Mouse (Mus musculus) right cerebral cortex, postnatal 25 days (tissue): ENCODE data around the gene Trpm6.

Source experiments
- DNase-seq: peaks from one replicate; pipeline ENCODE4 v3.0.0; 2022

Gene Trpm6

DNA sequence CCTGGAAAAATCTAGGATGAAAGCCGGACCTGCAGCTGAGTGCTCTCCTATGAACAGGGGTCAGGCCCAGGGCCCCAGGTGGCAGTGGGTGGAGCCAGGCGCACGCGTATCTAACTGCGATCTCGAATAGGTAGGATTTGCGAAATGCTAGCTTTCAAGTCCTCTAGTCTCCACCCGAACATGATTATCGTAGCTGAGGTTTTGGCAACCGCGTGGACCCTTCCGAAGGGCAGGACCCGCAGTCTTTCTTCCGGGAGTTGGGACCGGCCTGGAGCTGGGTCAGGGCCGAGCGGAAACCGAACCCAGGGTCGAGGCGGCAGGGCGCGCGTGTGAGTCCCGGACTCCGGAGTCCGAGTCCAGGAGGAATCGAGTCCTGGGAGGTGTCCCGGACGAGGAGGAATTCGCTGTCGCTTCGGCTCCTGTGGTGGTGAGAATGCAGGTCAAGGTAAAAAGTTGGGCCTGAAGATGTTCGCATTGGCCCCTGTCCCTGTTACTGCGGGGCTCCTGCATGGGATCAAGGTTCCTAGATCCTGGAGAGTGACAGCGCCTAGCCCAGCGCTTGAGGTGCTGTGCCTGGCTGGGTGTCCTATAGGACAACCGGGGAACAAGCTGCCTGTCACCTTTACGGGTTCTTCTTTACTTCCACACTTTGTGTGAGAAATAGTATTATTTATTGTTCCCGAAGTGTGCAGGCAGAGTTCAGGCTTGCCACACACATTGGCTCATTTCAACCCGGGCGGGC, at the start of gene Trpm6:
Trpm6 (plus strand) TSS at position 386 of the 742 bp plus-strand sequence.
- no peak for DNase-seq

DNA sequence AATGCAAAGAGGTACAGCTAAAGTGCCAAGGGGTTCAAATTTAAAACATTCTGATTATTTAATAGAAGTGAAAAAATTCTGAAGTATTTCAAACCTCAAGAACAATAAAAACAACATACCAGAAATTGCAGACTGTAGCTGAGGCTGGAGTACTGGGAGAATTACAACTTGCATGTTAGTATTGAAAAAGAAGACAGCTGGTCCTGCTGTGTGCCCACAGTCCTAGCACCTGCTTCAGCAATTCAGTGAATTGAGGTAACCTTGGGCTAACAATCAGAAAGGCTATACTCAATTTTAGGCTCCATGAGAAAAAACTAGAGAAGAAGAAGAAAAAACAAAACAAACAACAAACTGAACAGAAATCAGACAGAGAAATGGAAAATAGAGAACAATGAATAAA, 41.7 kb upstream of the Trpm6 start:
- DNase-seq = no peak

DNA sequence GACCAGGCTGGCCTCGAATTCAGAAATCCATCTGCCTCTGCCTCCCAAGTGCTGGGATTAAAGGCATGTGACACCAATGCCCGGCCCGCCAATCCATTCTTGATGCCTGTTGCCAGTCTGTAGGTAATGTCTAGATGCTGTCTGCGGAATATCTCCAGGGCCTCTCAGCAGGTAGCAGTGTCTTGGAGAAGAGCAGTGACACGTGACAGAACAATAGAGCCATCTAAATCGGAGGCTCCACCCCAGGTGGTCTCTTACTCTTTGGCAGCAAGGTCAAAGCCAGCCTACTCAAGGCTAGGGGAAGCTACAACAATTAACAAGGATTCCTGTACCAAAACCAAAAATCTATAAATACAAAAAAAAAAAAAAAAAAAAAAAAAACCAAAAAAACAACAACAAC, 38.9 kb upstream of the Trpm6 start:
- DNase-seq = no peak

GRCm38 (mm10) chr19:18711589-18711988, 38.2 kb upstream of the Trpm6 start:
- no peak for DNase-seq

GRCm38 (mm10) chr19:18712153-18712865, 37.5 kb upstream of the Trpm6 start:
- no peak for DNase-seq

DNA sequence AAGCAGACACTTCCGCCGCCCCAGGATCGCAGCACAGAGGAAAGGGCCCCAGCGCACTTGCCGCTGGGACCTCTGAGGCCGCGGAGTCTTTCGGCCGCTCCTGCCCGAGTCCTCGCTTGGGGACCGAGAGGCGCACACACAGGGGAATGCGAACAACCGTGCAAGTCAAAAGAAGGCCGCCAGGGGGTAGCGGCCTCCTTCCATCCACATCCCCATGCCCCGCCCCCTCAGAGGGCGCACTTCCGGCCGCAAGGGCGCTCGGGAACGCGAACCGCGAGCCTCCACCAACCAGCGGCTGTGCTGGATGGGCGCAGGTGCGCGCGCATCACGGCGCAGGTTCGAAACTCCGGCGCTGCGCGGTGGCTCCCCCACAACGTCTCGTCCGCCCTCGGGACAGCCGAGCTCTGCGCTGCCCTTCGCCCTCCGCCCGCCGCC, 36.9 kb upstream of the Trpm6 start, which contains the start of gene D030056L22Rik:
D030056L22Rik (plus strand) TSS at position 328 of the 435 bp plus-strand sequence.
- DNase-seq = peak; percentile 98

DNA sequence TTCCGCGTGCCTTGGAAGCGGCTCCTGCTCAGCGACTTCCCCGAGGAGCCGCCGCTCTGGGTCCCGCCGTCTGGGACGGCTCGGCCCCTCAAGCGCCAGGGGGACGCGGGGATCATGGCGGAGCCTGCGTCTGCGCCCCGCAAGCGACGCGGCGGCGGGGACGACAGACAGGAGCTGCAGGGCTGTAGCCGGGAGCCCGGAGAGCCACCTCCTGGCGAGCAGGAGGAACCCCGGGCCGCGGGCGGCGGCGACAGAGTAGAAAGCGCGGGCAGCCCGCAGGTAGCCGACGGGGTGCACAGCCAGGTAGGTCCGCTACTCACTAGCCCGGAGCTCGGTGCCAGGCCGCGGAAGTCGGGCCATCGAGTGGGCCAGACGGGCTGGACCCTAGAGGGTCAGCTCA, 36.4 kb upstream of the Trpm6 start:
- DNase-seq = peak; percentile 53

- peak; percentile 25 for DNase-seq
Measured at GRCm38 (mm10) chr19:18716374-18716773, 33.4 kb upstream of the Trpm6 start.

DNA sequence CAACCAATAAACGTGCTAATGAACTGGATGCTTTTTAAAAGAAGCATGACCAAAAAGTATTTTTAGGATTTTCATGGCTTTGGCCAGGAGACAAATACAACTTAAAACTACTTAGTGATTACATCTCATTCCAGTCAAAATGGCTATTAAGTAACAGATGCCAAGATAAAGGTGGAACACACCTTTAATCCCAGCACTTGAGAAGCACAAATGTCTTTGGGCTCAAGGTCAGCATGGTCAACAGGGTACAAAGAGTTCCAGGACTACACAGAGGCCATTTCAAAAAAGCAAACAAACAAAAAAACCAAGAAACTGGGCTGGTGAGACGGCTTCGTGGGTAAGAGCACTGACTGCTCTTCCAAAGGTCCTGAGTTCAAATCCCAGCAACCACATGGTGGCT, 29.4 kb upstream of the Trpm6 start:
- no peak for DNase-seq

DNA sequence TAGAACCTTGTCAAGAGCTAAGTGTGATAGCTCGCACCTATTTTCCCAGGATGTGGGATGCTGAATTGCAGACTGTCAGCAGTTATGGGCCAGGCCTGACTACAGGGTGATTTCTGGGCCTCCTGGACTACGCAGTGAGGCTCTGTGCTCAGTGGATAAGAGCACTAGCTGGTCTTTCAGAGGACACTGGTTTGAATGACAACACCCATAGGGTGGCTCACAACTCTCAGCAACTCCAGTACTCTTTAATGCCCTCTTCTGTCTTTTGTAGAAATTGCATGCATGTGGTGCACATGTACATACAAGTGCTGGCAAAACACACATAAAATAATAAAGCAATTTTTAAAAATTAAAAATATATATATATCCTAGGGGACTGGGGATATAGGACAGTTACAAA, 24.6 kb upstream of the Trpm6 start:
- no peak for DNase-seq

GRCm38 (mm10) chr19:18730255-18730654, 19.5 kb upstream of the Trpm6 start:
- no peak for DNase-seq

GRCm38 (mm10) chr19:18731077-18731476, 18.7 kb upstream of the Trpm6 start:
- no peak for DNase-seq

GRCm38 (mm10) chr19:18735901-18736300, 13.9 kb upstream of the Trpm6 start:
- no peak for DNase-seq

GRCm38 (mm10) chr19:18739146-18739545, 10.6 kb upstream of the Trpm6 start:
- DNase-seq = no peak

- DNase-seq = no peak
Measured at GRCm38 (mm10) chr19:18743946-18744345, 5.8 kb upstream of the Trpm6 start.

DNA sequence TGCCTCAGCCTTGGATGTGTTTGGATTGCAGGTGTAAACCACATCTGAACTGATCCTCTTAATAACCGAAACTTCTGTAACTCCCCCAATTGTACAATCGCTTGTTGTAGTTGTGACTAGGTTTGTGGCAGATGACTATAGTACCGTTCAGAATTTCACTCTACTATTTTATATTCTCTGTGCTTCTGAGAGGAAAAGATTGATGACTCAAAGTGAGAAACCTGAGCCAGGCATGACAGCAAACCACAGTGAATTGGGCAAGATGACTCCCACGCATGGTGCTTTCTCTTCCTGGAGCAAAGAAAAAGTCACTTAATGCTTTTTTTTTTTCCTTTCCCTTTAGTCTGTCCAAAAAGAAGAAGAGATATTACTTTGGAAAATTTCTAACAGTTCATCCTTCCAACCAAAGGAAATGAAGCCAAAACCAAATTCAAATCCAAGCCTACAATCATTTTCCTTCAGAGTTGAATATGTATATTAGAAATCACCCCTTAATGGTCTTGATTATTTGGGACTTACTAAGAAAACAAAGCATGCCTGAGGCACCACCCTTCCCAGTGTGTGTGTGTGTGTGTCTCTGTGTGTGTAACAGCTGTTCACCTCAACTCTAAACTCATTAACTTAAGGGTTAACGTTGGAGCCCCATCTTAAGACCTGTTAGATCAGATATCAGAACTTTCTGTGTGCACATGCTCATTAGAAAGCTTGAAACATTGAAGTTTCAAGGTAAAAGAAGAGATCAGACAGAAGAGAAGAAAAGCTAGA, 3.0 kb upstream of the Trpm6 start:
- no peak for DNase-seq

- no peak for DNase-seq
Measured at GRCm38 (mm10) chr19:18747379-18747778, 2.4 kb upstream of the Trpm6 start.

GRCm38 (mm10) chr19:18757191-18757590, 7.4 kb downstream of the Trpm6 start:
- DNase-seq = no peak

- no peak for DNase-seq
Measured at GRCm38 (mm10) chr19:18757706-18758105, 7.9 kb downstream of the Trpm6 start.

DNA sequence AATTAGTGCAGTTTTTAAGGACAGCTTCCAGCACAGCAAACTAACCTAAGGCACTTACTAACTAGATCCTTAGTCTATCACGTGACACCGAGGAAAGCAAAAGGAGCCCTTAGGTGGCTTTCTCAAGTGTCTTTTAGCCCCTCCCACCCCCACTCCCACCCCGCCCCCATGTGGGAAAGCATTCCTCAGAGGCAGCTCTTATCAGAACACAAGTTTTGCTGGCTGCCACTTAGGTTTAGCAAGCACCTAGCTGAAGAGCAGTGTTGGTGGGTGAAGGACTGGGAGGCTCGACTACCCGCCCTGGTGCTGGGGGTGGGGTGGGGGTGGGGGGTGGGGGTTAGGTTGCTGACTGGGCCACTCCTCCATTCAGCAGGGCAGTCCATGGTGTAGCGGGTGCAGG, 8.5 kb downstream of the Trpm6 start:
- DNase-seq = no peak

DNA sequence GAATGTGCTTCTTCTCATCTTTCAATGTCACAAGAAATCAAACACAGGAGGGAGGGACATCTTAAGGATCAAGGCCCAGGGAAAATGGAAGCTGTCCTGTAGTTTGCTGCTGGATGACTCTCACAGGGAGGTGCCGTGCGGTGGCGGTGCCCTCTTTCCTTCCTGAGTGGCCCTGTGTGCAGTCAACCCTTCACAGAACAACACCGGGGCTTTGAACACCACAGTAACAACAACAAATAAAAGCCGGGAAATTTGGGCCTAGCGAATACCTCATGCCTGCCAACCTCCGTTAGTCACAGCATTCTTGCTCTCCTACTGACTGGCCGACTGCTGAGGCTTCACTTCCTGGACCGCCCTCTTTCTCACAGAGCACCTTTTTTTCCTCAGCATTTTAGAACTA, 9.1 kb downstream of the Trpm6 start:
- DNase-seq = no peak

GRCm38 (mm10) chr19:18766399-18766798, 16.6 kb downstream of the Trpm6 start:
- no peak for DNase-seq

- no peak for DNase-seq
Measured at GRCm38 (mm10) chr19:18771048-18771447, 21.3 kb downstream of the Trpm6 start.

DNA sequence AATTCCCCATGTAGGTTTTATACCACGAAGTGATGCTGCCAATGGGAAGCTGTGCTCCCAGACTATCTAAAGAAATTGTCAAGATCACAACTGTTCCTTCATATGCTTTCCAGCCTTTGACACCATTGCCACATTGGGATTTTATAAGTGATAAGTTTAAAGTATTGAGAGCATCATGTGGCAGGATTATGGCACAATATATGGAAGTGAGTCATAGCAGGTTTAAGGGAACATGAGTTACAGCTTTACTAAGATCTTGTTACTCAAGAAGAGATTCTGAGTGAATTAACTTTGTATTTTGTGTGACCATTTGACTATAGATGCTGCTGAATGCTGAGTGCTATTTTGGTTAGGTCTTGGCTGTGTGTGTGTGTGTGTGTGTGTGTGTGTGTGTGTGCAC, 21.8 kb downstream of the Trpm6 start:
- DNase-seq = no peak
